Mouse (Mus musculus) embryonic facial prominence, embryonic 10.5 days (tissue): ENCODE results near the gene Gja4. TPM values are rescaled to one million over a fixed set of nuclear protein-coding genes. Genes with fewer than 3 reads are reported as not detected.

Source experiments
- DNase-seq: peaks from one replicate; pipeline ENCODE4 v3.0.0-alpha.2; 2017; ENCODE audit warnings: low spot score
- H3K27ac ChIP-seq: fragments of 300-500 bp; sonication (generic); replicated peaks from 2 replicates; pipeline ENCODE4 v1.5.1; 2016; ENCODE audit warnings: mild to moderate bottlenecking
- H3K27me3 ChIP-seq: fragments of 300-500 bp; sonication (generic); replicated peaks from 2 replicates; pipeline ENCODE4 v1.6.1; 2016; ENCODE audit warnings: low read depth, mild to moderate bottlenecking; ENCODE audit not compliant: poor library complexity, severe bottlenecking
- H3K36me3 ChIP-seq: fragments of 300-500 bp; sonication (generic); replicated peaks from 2 replicates; pipeline ENCODE4 v1.6.1; 2016; ENCODE audit warnings: mild to moderate bottlenecking, moderate library complexity
- H3K4me1 ChIP-seq: fragments of 300-500 bp; sonication (generic); 2 replicates; pipeline ENCODE4 v1.6.1; 2016
- H3K4me3 ChIP-seq: fragments of 300-500 bp; sonication (generic); 2 replicates; pipeline ENCODE4 v1.5.1; 2016; ENCODE audit warnings: mild to moderate bottlenecking, moderate library complexity
- H3K9me3 ChIP-seq: fragments of 300-500 bp; sonication (generic); 2 replicates; pipeline ENCODE4 v1.6.1; 2016; ENCODE audit warnings: mild to moderate bottlenecking
- WGBS: fragments of 180-500 bp; shearing (Covaris S2); methylation state at CpG from one replicate; pipeline ENCODE4 v1.1.7; 2016; 5-methylcytosine and 5-hydroxymethylcytosine counted together
- polyA plus RNA-seq: library from polyadenylated mRNA; unstranded; fragments of >200 nt; fragmentation: Nextera tagmentation; extraction: Ambion mirVana; gene quantifications from 2 replicates; pipeline ENCODE4 v1.2.1, GENCODE M21; 2016

The Gja4 gene
- polyA plus RNA-seq, 1 experiment from 2014 or later: 12.5 TPM

- Histone ChIP-seq H3K4me1 (peaks cover 23% of the 10 kb centered on the region; the same call in 1 of the 2 replicates), H3K36me3 (no peaks in the 10 kb centered on the region), H3K27ac (peak overlapping the region; percentile 55), H3K27me3 (0 out of 2 replicates have a peak, but pooled peaks cover 3% of the 10 kb centered on the region), H3K9me3 (no peaks in the 10 kb centered on the region), H3K4me3 (no peak overlapping the region)
- no peak for DNase-seq
- WGBS: 69% methylated on average over 19 of the region's 19 CpGs
These were observed 50.2 kb downstream of the Gja4 start for GRCm38 (mm10) chr4:127263438-127264182.

GRCm38 (mm10) chr4:127261601-127262000 lies 52.2 kb downstream of the Gja4 start:
- no peaks in the 10 kb centered on the region for H3K27me3 ChIP-seq
- 90% methylated on average over 14 of the region's 14 CpGs for WGBS
- H3K36me3 ChIP-seq: no peaks in the 10 kb centered on the region

More at GRCm38 (mm10) chr4:127261601-127262000, 52.2 kb downstream of the Gja4 start:
- Histone ChIP-seq H3K27ac (no peak overlapping the region), H3K9me3 (no peaks in the 10 kb centered on the region), H3K4me1 (peaks cover 20% of the 10 kb centered on the region; the same call in 1 of the 2 replicates), H3K4me3 (no peak overlapping the region)
- no peak for DNase-seq

Other genes starting within 250 kb of the Gja4 start
- gene Zmym6, start 236.7 kb downstream of the Gja4 start, polyA plus RNA-seq: 24.0 and 25.5 TPM in 2 replicates
- 11.9 and 12.1 TPM in 2 replicates for gene Tmem35b, start 190.3 kb downstream of the Gja4 start, polyA plus RNA-seq
- gene Dlgap3, start 144.8 kb downstream of the Gja4 start, polyA plus RNA-seq: 0.83 and 0.98 TPM in 2 replicates
- 73.7 and 80.0 TPM in 2 replicates for gene Smim12, start 70.3 kb downstream of the Gja4 start, polyA plus RNA-seq
- gene Gjb3, start 16.8 kb upstream of the Gja4 start, polyA plus RNA-seq: 8.0 and 8.2 TPM in 2 replicates
- not detected in 2 replicates for gene Gjb4, start 40.0 kb upstream of the Gja4 start, polyA plus RNA-seq
- 1.2 and 1.7 TPM in 2 replicates for gene Gjb5, start 44.1 kb upstream of the Gja4 start, polyA plus RNA-seq